Mouse (Mus musculus) testis, adult 2 months (tissue): ENCODE data around the gene Scaf8.

Experiments used
- CTCF ChIP-seq: fragments of 200-500 bp; IDR thresholded peaks from 2 replicates; pipeline ENCODE4 v1.5.1; 2012; ENCODE audit warnings: low read depth, mild to moderate bottlenecking, inconsistent platforms, low read length, moderate library complexity; ENCODE audit not compliant: control insufficient read depth, insufficient read depth, insufficient replicate concordance
- POLR2A ChIP-seq: fragments of 200-500 bp; IDR thresholded peaks from 2 replicates; pipeline ENCODE4 v1.6.1; 2012; ENCODE audit warnings: low read depth, mild to moderate bottlenecking, inconsistent platforms, low read length, moderate library complexity; ENCODE audit not compliant: control insufficient read depth

- no peak for TF ChIP-seq CTCF
- no peak for TF ChIP-seq POLR2A
Observed at GRCm38 (mm10) chr17:3105022-3105421, 9.8 kb upstream of the Scaf8 start.
